Mouse (Mus musculus): ENCODE data around the gene Crtc1. TPM values are rescaled to one million over a fixed set of nuclear protein-coding genes. Genes with fewer than 3 reads are reported as not detected.

Crtc1 gene
- total RNA-seq, 2 experiments from 2014 or later = 16.4 to 20.8 TPM

DNA sequence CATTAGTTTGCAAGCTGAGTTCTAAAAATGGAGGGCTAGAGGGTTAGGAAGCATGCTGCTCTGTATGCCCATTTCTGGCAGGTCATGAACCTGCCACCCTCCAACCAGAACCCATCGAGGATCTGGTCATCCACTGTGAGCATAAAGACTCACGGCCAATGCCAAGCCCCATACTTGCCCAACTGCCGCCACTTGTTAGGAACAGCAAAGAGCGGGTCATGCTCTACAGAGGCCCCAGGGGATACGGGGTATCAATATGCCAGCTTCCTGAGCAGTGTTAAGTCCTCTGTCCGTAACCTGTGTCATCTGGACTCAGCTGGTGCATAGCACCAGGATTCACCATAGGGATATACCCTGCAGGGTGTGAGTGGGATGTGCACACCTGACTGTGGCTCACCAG is 24.8 kb upstream of the Crtc1 start:
- DNase-seq (ENCODE audit: low spot score in 2 of 2) = no peak

- DNase-seq (ENCODE audit: low spot score in 2 of 2) = no peak
Measured at GRCm38 (mm10) chr8:70463306-70463705, 23.9 kb upstream of the Crtc1 start.

- DNase-seq (ENCODE audit: low spot score in 2 of 2) = no peak
Measured at GRCm38 (mm10) chr8:70462516-70462813, 23.1 kb upstream of the Crtc1 start.

DNA sequence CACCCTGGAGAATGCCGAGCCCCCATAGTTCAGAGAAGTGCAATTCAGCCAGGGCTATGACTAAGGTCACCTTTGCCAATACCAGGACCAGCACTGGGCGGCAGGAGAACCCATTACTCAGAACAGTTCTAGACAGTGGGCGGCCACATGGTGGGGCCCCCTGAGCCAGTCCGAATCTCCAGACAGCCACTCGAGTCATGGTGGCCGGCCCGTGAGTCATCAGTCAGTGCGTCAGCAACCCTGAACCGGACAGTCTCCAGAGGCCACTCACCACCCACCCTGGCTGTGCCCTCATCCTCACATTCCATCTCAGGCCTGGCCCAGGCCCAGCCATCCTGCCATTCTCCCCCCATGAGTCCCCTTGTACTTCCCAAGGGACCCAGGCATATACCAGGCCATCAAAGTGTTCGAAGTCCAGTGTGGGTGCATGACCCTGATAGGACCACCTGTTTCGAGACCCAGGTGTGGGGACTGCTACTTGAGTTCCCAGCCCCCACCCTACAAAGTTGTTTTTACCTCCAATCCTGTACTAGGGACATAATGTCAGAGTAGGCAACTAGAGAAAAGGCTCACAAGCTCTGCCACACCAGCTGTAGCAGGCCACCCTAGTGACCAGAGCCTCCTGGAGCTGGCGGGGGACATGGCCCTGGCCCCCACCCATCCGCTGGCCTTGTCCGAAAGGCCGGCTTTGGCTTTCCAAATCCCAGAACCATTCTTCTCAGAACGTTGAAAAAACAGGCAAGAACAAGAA is 22.6 kb upstream of the Crtc1 start:
- DNase-seq (ENCODE audit: low spot score in 2 of 2) = no peak

DNA sequence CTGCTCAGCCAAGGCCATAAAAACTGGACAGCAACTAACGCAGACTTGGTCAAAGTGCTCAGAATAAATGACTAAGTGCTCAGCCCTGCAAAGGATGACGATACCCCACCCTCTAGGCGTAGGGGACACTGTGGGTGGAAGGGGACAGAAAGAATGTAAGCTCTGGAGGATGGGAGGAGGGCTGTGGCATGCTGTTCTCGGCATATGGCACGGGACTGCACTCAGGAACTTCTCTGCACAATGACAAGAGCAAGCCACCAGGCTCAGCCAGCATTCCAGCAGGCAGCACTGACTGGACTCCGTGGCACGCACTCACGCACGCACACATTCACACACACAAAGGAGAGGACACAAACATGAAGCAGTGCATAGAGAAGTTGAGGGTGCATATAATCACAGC is 21.2 kb upstream of the Crtc1 start:
- DNase-seq (ENCODE audit: low spot score in 2 of 2) = no peak

- no peak for DNase-seq (ENCODE audit: low spot score in 2 of 2)
Measured at GRCm38 (mm10) chr8:70460199-70460598, 20.8 kb upstream of the Crtc1 start.

- no peak for DNase-seq (ENCODE audit: low spot score in 2 of 2)
Measured at GRCm38 (mm10) chr8:70459636-70460035, 20.3 kb upstream of the Crtc1 start.

- DNase-seq (ENCODE audit: low spot score in 2 of 2) = no peak
Measured at GRCm38 (mm10) chr8:70458462-70458861, 19.1 kb upstream of the Crtc1 start.

DNA sequence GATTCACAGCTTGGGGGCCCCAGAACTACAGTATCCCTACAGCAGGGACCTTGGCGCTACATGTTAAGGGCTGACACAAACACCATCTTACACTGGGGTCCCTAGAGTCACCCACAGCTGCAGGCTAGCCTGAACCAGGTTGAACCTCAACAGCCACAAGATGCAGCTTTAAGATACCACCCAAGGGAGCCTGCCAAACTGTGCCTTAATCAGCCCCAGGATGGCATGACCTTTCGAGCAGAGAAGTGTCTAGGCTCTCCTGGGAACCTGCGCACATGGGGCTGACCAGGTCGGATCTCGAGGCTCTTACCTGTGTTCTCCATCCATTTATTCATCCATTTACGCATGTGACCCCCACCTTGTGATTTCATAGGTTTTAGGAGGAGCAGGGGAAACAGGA is 18.5 kb upstream of the Crtc1 start:
- no peak for DNase-seq (ENCODE audit: low spot score in 2 of 2)

DNA sequence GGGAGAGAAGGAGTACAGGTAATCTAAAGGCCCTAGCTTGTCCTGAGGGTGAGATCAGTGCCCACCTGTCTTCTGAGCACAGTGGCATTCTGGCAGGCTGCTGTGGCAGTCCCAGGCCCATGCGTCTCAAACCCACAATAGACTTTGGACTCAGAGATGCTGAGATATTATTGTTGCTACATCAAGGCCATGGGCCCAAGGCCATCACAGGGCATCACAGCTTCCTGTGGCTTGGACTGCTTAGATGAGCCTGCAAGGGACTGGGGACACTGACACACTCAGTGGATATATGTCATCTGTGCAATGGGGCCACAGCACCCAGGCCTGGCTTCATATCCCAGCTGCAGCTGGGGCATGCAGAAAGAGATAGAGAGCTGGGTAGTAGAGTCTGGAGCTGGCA is 17.6 kb upstream of the Crtc1 start:
- no peak for DNase-seq (ENCODE audit: low spot score in 2 of 2)

GRCm38 (mm10) chr8:70453852-70454251 is 14.5 kb upstream of the Crtc1 start:
- no peak for DNase-seq (ENCODE audit: low spot score in 2 of 2)

GRCm38 (mm10) chr8:70452196-70452966 is 13.0 kb upstream of the Crtc1 start:
- no peak for DNase-seq (ENCODE audit: low spot score in 2 of 2)

GRCm38 (mm10) chr8:70447639-70448420 is 8.5 kb upstream of the Crtc1 start:
- DNase-seq (ENCODE audit: low spot score in 2 of 2) = peak in 1 of 2 experiments; percentile 48

DNA sequence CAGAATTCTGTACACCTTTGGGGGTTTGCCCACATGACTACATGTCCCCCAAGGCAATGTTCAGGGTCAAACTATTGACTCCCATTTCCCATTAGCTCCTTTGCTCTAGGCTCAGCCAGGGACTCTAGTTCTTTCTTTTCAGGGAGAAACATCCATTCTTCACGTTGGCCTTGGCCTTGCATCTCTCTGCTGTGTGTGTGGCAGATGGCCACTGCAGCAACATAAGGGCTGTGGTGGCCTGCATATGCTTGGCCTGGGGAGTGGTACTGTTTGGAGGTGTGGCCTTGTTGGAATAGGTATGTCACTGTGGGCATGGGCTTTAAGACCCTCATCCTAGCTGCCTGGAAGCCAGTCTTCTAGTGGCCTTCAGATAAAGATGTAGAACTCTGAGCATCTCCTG is 6.6 kb upstream of the Crtc1 start:
- DNase-seq (ENCODE audit: low spot score in 2 of 2) = no peak

- DNase-seq (ENCODE audit: low spot score in 2 of 2) = no peak
Measured at GRCm38 (mm10) chr8:70443326-70443725, 3.9 kb upstream of the Crtc1 start.

DNA sequence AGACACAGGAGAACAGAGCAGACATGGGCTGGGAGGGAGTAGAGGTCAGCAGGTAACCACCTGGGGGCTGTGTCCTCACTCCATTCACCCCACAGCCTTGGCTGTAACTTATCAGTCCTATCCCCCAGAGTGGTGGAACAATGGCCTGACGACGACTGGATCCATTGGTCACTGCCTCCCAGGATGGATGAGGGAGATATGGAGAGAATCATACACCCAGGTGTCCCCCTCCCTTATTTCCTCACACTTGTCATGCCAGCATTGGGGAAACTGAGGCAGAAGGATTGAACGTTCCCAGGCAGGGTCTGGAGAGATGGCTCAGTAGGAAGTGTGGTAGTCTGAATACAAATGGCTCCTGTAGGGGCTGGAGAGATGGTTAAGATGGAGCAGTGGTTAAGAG is 2.2 kb upstream of the Crtc1 start:
- no peak for DNase-seq (ENCODE audit: low spot score in 2 of 2)

GRCm38 (mm10) chr8:70440246-70440645 is 867 bp upstream of the Crtc1 start:
- no peak for DNase-seq (ENCODE audit: low spot score in 2 of 2)

DNA sequence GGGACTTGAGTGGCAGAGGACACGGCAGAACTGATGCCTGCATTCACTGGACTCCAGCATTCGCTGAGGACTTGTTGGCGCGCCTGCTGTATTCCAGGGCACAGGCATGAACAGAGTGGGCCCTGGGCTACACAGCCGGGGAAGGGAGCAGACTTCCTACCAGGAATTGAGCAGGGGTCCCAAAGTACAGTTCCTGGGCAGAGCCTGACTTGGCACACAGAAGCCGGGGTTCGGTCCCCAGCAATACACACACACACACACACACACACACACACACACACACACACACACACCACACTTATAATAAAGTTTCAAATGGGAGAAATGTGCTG is 435 bp upstream of the Crtc1 start:
- no peak for DNase-seq (ENCODE audit: low spot score in 2 of 2)

- no peak for DNase-seq (ENCODE audit: low spot score in 2 of 2)
Measured at GRCm38 (mm10) chr8:70438423-70438822, 956 bp downstream of the Crtc1 start.

- no peak for DNase-seq (ENCODE audit: low spot score in 2 of 2)
Measured at GRCm38 (mm10) chr8:70435156-70435555, 4.2 kb downstream of the Crtc1 start.

GRCm38 (mm10) chr8:70432991-70433536 is 6.3 kb downstream of the Crtc1 start:
- no peak for DNase-seq (ENCODE audit: low spot score in 2 of 2)

DNA sequence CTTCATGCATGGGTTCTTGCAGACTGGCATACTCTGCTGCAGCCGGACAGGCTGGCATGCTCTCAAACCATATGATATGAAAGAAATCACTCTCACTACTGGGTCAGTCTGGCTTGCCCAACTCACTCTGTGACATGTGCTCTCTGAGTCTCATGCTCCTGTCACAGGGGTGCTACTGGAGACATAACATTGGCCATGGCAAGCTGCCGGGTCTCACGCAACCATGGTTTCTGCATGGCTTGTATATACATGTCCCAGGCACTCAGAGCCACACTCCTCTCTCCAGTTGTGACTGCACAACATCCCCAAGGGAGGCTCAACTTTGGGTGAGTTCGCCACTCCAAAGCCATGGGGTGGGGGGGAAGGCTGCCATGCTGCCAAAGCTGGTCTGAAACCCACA is 8.2 kb downstream of the Crtc1 start:
- no peak for DNase-seq (ENCODE audit: low spot score in 2 of 2)

Data from gastrocnemius, postnatal 4 days (tissue).